Mouse (Mus musculus) liver, adult 2 months (tissue): Measurements from ENCODE around the gene Tsnax.

Experiments used
- CTCF ChIP-seq: fragments of 200-500 bp; IDR thresholded peaks from 2 replicates; pipeline ENCODE4 v1.5.1; 2011; ENCODE audit warnings: low read depth, low read length, control low read depth
- POLR2A ChIP-seq: fragments of 200-500 bp; IDR thresholded peaks from 2 replicates; pipeline ENCODE4 v1.6.1; 2011; ENCODE audit warnings: low read length, control low read depth; ENCODE audit not compliant: insufficient read depth; ENCODE audit errors: extremely low read depth

GRCm38 (mm10) chr8:125060904-125061303 is 48.1 kb downstream of the Tsnax start:
- no peak for TF ChIP-seq CTCF
- no peak for TF ChIP-seq POLR2A
